Mouse (Mus musculus) testis, adult 2 months (tissue): ENCODE data around the gene Rab1a.

Experiments used
- CTCF ChIP-seq: fragments of 200-500 bp; IDR thresholded peaks from 2 replicates; pipeline ENCODE4 v1.5.1; 2012; ENCODE audit warnings: low read depth, mild to moderate bottlenecking, inconsistent platforms, low read length, moderate library complexity; ENCODE audit not compliant: control insufficient read depth, insufficient read depth, insufficient replicate concordance
- POLR2A ChIP-seq: fragments of 200-500 bp; IDR thresholded peaks from 2 replicates; pipeline ENCODE4 v1.6.1; 2012; ENCODE audit warnings: low read depth, mild to moderate bottlenecking, inconsistent platforms, low read length, moderate library complexity; ENCODE audit not compliant: control insufficient read depth

GRCm38 (mm10) chr11:20244336-20245290 is 43.4 kb downstream of the Rab1a start:
- TF ChIP-seq CTCF (no peak), POLR2A (no peak)
